Mouse (Mus musculus) C2C12 (cell line): ENCODE measurements around the gene Rfc2. TPM values are rescaled to one million over a fixed set of nuclear protein-coding genes. Genes with fewer than 3 reads are reported as not detected.

Source experiments
- H3K27me3 ChIP-seq: one replicate; pipeline ENCODE4 v1.6.1; 2011; ENCODE audit not compliant: control insufficient read depth, insufficient read depth, insufficient read length
- H3K36me3 ChIP-seq: one replicate; pipeline ENCODE4 v1.6.1; 2011; ENCODE audit not compliant: control insufficient read depth, insufficient read depth
- H3K4me3 ChIP-seq: one replicate; pipeline ENCODE4 v1.5.1; 2011; ENCODE audit warnings: mild to moderate bottlenecking, control low read depth; ENCODE audit not compliant: poor library complexity, insufficient read depth, severe bottlenecking
- H3K79me2 ChIP-seq: one replicate; pipeline ENCODE4 v1.6.1; 2011; ENCODE audit not compliant: control insufficient read depth, insufficient read depth
- H3K79me3 ChIP-seq: one replicate; pipeline ENCODE4 v1.6.1; 2011; ENCODE audit warnings: low read depth, control low read depth
- H3ac ChIP-seq: one replicate; pipeline ENCODE3; 2011; ENCODE audit warnings: low read depth; ENCODE audit not compliant: control insufficient read depth, insufficient read length
- CEBPB ChIP-seq: IDR thresholded peaks from one replicate; pipeline ENCODE4 v1.6.1; 2011; ENCODE audit warnings: low read depth, mild to moderate bottlenecking, control low read depth, moderate library complexity
- CTCF ChIP-seq: IDR thresholded peaks from one replicate; pipeline ENCODE4 v1.5.1; 2011; ENCODE audit not compliant: control insufficient read depth, insufficient read depth, insufficient read length
- FOSL1 ChIP-seq: IDR thresholded peaks from one replicate; pipeline ENCODE4 v1.8.0; 2011; ENCODE audit warnings: mild to moderate bottlenecking, low read length; ENCODE audit not compliant: poor library complexity, insufficient read depth, severe bottlenecking
- MAX ChIP-seq: IDR thresholded peaks from one replicate; pipeline ENCODE4 v1.6.1; 2011; ENCODE audit warnings: mild to moderate bottlenecking, control low read depth
- MYOD1 ChIP-seq: IDR thresholded peaks from one replicate; pipeline ENCODE4 v1.6.1; 2011; ENCODE audit warnings: low read depth; ENCODE audit not compliant: control insufficient read depth, insufficient read length
- MYOG ChIP-seq: IDR thresholded peaks from one replicate; pipeline ENCODE4 v1.6.1; 2011; ENCODE audit not compliant: control insufficient read depth, insufficient read length; ENCODE audit errors: extremely low read depth
- USF1 ChIP-seq: IDR thresholded peaks from one replicate; pipeline ENCODE4 v1.6.1; 2011; ENCODE audit warnings: low read depth, mild to moderate bottlenecking, control low read depth, moderate library complexity
- polyA plus RNA-seq: library from polyadenylated mRNA; unstranded; fragments of >200 nt; fragmentation: generic; extraction: Trizol; gene quantifications from one replicate; pipeline ENCODE4 v1.2.1, GENCODE M21; 2012; ENCODE audit warnings: missing spikeins

The Rfc2 gene
- polyA plus RNA-seq, 1 experiment = 140 TPM

- TF ChIP-seq USF1 = no peak
- no peak for TF ChIP-seq MYOD1
- TF ChIP-seq FOSL1 = no peak
- TF ChIP-seq CTCF = no peak
- no peak for TF ChIP-seq MYOG
- no peak for TF ChIP-seq MAX
- no peak for TF ChIP-seq CEBPB
- no peak overlapping the region for H3K4me3 ChIP-seq
- H3K36me3 ChIP-seq = no peaks in the 10 kb centered on the region
- no peak overlapping the region for H3ac ChIP-seq
- peaks cover 7% of the 10 kb centered on the region for H3K79me3 ChIP-seq
- H3K79me2 ChIP-seq = peaks cover 10% of the 10 kb centered on the region
- H3K27me3 ChIP-seq = no peaks in the 10 kb centered on the region
Measured at GRCm38 (mm10) chr5:134555463-134556164, 25.6 kb upstream of the Rfc2 start.

DNA sequence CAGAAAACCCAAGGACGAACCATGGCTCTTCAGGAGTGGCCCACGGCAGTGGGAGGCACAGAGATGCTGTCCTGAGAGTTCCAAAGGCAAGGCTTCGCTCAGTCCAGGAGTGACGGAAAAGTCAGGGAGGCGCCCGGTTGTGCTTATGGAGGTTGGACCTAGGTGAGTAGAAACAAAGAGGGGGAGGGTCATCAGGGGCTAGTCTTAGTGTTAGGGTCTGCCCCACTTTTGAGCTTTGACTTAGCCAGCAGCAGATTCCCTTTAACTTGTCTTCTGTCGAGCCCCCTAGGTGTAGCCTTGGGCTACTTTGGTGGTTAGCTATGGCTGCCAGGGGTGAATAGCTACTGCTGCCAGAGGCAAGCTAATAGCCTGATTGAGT is 21.1 kb upstream of the Rfc2 start, which contains the start of gene Syna:
Gene Syna, minus strand, starts transcription at position 101 of the 379 bp plus-strand sequence.
- Histone ChIP-seq H3K36me3 (no peaks in the 10 kb centered on the region), H3K4me3 (no peak within 1 kb of the TSS), H3K79me3 (no peaks in the 10 kb centered on the region), H3K79me2 (no peaks in the 10 kb centered on the region), H3K27me3 (no peaks in the 10 kb centered on the region), H3ac (no peak within 1 kb of the TSS)
- no peak for TF ChIP-seq MYOD1
- TF ChIP-seq USF1 = no peak
- no peak for TF ChIP-seq MYOG
- no peak for TF ChIP-seq MAX
- TF ChIP-seq CTCF = no peak
- no peak for TF ChIP-seq FOSL1
- TF ChIP-seq CEBPB = no peak

DNA sequence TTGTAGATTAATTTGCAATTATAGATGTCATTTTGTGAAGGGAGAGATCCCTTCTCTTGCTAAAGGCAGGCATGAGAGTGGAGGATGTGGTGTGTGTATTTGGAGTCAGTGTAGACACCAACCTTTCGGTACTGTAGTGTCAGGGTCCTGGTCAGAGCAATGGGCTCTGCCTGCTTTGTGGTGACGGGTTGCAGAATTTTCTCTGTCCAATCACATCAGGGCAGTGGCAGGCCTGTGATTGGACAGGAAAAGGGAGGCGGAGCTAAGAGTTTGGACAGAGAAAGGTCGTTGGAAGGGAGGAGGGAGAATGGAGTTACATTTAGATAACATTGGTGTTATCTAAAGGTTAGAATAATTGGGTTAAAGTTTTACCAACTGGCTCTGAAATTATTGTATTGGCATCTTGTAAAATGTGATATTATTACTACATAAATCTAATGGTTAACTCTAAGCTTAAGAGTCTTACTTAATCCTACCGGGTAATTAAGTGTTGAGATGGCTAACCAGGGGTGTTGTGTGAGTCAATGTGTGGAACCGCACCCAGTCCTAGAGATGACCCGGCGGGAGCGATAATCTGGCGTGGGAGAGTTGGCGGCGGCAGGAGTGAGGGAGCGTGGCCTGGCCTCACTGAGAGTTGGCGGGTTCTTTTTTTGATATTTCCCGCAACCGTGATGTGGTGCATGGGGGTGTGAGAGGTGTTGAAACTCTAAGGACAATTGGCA is 20.6 kb upstream of the Rfc2 start:
- H3K36me3 ChIP-seq = no peaks in the 10 kb centered on the region
- H3K79me2 ChIP-seq = no peaks in the 10 kb centered on the region
- TF ChIP-seq USF1 (no peak), CTCF (no peak), MYOG (no peak), CEBPB (no peak), MAX (no peak), FOSL1 (no peak), MYOD1 (no peak)
- H3K4me3 ChIP-seq = no peak overlapping the region
- no peaks in the 10 kb centered on the region for H3K79me3 ChIP-seq
- H3K27me3 ChIP-seq = no peaks in the 10 kb centered on the region
- H3ac ChIP-seq = no peak overlapping the region

- no peak overlapping the region for H3K4me3 ChIP-seq
- H3K27me3 ChIP-seq = no peaks in the 10 kb centered on the region
- TF ChIP-seq MYOG = no peak
- TF ChIP-seq FOSL1 = no peak
- TF ChIP-seq CTCF = no peak
- no peaks in the 10 kb centered on the region for H3K79me2 ChIP-seq
- no peak overlapping the region for H3ac ChIP-seq
- H3K79me3 ChIP-seq = no peaks in the 10 kb centered on the region
- no peaks in the 10 kb centered on the region for H3K36me3 ChIP-seq
Measured at GRCm38 (mm10) chr5:134564272-134564671, 16.9 kb upstream of the Rfc2 start.

- TF ChIP-seq MAX = no peak
- no peak for TF ChIP-seq MYOG
- TF ChIP-seq CEBPB = no peak
- no peak for TF ChIP-seq FOSL1
- no peak for TF ChIP-seq MYOD1
- no peak for TF ChIP-seq CTCF
- TF ChIP-seq USF1 = no peak
- no peaks in the 10 kb centered on the region for H3K27me3 ChIP-seq
- no peaks in the 10 kb centered on the region for H3K36me3 ChIP-seq
- no peaks in the 10 kb centered on the region for H3K79me2 ChIP-seq
- no peaks in the 10 kb centered on the region for H3K79me3 ChIP-seq
- H3ac ChIP-seq = no peak overlapping the region
- H3K4me3 ChIP-seq = no peak overlapping the region
Measured at GRCm38 (mm10) chr5:134565696-134566095, 15.5 kb upstream of the Rfc2 start.

- no peaks in the 10 kb centered on the region for H3K27me3 ChIP-seq
- no peaks in the 10 kb centered on the region for H3K36me3 ChIP-seq
- TF ChIP-seq FOSL1 = no peak
- TF ChIP-seq MAX = no peak
- no peak for TF ChIP-seq MYOD1
- no peaks in the 10 kb centered on the region for H3K79me3 ChIP-seq
- no peak overlapping the region for H3ac ChIP-seq
- no peaks in the 10 kb centered on the region for H3K79me2 ChIP-seq
- H3K4me3 ChIP-seq = no peak overlapping the region
Measured at GRCm38 (mm10) chr5:134567445-134567844, 13.7 kb upstream of the Rfc2 start.
